Mouse (Mus musculus): ENCODE results near the gene Atxn7l1.

GRCm38 (mm10) chr12:33308668-33309067, 161.2 kb downstream of the Atxn7l1 start:
- TF ChIP-seq CTCF (IDR thresholded peaks at IDR 0.05; ENCODE audit: insufficient read depth, low read length) = no peak
- no peak for TF ChIP-seq POLR2A (IDR thresholded peaks at IDR 0.05; ENCODE audit: borderline replicate concordance, extremely low read depth, low read depth, low read length)

All from lung, adult 2 months (tissue).